Mouse (Mus musculus) E14TG2a.4 (cell line): ENCODE results near the gene Wdr19.

Experiments used
- CTCF ChIP-seq: conservative IDR thresholded peaks from 2 replicates; pipeline ENCODE4 v1.5.1; 2014; ENCODE audit warnings: low read length
- NANOG ChIP-seq: IDR thresholded peaks from 2 replicates; pipeline ENCODE4 v1.6.1; 2014; ENCODE audit warnings: borderline replicate concordance, low read length, mixed read lengths
- POU5F1 ChIP-seq: IDR thresholded peaks from 2 replicates; pipeline ENCODE4 v1.6.1; 2014; ENCODE audit warnings: low read length, borderline replicate concordance

- no peak for TF ChIP-seq CTCF
- no peak for TF ChIP-seq POU5F1
- no peak for TF ChIP-seq NANOG
These were observed 41.8 kb upstream of the Wdr19 start for GRCm38 (mm10) chr5:65157412-65158381.
